Mouse (Mus musculus) lung, postnatal 25 days (tissue): Measurements from ENCODE around the gene Olfr56.
"Not testable (repeated sequence)": the region's sequence is repeated elsewhere in the genome, so short reads cannot be mapped to it uniquely, and the experiment has no call there.

Source experiments
- DNase-seq: peaks from one replicate; pipeline ENCODE4 v3.0.0; 2022; ENCODE audit warnings: low spot score

Olfr56 gene

DNA sequence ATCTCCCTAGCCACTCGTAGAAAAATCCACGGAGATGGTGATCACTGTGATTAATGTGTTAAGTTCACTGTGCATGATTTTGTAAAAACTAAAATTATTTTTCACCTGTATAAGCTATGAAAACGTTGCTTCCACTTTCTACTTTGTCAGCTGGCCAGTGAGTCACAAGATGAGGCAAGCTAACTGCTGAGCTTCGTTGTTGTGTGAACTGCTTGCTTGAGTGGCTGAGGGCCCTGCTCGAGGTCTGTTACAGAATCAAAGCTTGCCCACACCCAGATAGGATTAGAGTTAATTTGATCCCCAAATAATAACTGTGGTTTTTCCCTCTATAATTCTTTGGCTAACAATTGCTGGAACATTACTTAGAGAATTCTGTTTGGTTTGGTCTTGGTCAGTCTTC is 73.2 kb downstream of the Olfr56 start:
- not testable (repeated sequence) for DNase-seq

DNA sequence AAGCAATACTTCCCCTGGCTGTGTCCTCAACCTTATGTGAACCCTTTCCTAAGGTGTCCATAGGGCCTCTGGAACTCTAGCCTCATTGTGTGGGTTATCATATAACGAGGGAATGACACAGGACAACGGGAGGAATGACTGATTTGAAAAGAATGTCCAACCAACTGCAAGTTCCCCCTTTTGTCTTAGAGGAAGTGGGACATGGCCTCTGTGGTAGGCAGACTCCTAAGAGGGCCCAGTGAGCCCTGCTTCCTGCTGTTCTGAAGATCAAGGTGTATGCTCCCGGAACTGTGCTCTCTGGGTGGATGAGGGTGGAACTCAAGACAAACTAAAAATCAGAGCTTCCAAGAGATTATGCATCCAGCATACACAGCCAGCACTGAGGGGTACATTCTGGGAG is 81.4 kb downstream of the Olfr56 start:
- not testable (repeated sequence) for DNase-seq

DNA sequence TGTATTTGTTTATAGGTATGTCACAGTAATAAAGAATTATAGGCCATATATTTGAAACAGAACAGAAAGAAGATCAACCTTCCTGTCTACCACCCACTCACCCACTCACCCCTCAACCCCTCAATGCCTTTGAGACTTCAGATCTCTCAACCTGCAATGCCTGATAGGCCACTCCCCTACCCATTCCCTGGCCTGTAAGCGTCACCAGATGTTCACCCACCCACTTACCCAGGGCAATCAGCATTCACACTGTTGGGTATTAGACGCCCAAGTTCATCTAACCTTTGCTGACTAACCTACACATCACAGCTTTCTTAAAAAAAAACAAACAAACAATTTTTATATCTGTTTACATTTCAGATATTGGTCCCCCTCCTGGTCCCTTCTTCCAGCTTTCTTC is 83.2 kb downstream of the Olfr56 start:
- DNase-seq, result not testable (repeated sequence)

- DNase-seq, result peak; percentile 31
Measured at GRCm38 (mm10) chr11:49063713-49064469, 85.2 kb downstream of the Olfr56 start, which contains the start of gene Tgtp2. Gene Tgtp2, minus strand, starts transcription at chr11:49064206.

- no peak for DNase-seq
Measured at GRCm38 (mm10) chr11:49068358-49068757, 89.7 kb downstream of the Olfr56 start.

DNA sequence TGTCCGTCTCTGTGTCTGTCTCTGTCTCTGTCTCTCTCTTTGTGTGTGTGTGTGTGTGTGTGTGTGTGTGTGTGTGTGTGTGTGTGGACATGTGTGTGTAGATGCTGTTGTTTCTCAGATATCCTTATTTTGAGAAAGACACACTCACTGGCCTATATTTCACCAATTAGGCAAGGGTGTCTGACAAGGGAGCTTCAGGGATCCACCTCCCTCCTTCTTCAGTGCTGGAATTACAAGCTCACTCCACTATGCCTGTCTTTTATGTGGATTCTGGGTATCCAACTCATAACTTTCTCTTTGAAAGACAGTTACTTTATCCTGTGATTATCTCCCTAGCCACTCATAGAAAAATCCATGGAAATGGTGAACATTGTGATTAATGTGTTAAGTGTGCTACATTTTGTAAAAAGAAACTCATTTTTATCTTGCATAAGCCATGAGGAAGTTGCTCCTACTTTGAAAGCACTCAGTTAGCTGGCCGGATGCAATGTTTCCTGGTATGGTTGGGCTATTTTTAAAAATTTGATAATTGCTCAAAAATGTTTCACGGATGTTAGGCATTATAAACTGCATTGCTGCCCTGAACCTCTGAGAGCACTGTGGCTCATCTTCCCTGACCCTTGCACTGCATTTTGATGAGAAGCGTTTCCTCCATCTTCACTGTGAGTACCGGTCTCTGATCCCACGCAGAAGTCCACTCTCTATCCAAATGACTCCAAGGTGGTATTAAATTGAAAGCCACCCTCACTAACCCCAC is 97.5 kb downstream of the Olfr56 start, which contains the start of gene Ifi47:
Gene Ifi47 (plus strand): TSS at position 587 of the 757 bp plus-strand sequence.
- peak; percentile 63 for DNase-seq

DNA sequence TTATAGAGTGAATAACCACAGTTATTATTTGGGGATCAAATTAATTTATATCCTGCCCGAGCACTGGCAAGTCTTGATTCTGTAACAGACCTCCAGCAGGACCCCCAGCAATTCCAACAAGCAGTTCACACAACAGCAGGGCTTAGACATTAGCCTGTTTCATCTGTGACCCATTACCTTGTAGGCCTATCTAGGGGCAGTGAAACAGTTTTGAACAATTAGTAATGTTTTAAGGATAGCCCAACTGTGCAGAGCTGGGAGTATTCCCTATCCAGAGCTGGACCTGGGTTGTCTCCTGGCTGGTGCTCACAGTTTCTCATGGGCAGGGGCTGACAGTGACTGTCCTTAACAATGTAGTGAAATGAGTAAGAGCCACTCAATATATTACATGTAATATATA is 98.3 kb downstream of the Olfr56 start:
- DNase-seq, result no peak

DNA sequence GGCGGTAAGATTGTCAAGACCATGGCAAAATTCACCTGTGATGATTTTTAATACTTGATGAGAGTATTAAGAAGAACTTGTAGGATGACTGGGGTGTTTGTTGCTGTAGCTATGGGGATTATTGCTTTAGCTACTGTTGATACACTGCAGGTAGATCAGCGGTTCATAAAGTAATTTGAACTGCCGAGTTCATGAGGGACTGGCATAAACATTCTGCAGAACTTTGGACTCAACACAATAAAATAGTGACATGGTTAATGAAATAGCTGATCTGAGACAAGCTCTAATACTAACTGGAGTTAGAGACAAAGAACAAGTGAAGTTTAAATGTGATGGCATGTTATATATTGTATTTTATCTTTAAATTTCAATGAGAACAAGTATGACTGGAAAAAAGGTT is 100.0 kb downstream of the Olfr56 start:
- DNase-seq, result no peak

GRCm38 (mm10) chr11:49080636-49081035 is 101.9 kb downstream of the Olfr56 start:
- no peak for DNase-seq

- DNase-seq, result no peak
Measured at GRCm38 (mm10) chr11:49081356-49081755, 102.7 kb downstream of the Olfr56 start.

DNA sequence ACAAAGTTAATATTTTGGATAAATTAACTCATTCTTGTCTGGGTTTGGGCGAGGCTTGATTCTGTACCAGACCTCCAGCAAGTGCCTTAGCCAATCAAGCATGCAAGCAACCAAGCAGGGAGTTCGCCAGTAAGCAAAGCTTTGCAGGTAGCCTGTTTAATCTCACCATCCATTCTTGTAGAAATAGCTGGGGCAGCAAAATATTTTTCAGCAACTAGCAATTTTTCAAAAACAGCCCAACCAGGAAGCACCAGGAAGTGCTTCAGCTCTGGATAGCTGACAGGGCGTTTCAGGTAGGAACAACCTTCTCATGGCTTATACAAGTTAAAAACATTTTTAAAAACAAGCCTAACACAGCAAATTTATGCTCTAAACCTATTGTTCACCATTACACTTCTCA is 103.2 kb downstream of the Olfr56 start:
- DNase-seq, result no peak

DNA sequence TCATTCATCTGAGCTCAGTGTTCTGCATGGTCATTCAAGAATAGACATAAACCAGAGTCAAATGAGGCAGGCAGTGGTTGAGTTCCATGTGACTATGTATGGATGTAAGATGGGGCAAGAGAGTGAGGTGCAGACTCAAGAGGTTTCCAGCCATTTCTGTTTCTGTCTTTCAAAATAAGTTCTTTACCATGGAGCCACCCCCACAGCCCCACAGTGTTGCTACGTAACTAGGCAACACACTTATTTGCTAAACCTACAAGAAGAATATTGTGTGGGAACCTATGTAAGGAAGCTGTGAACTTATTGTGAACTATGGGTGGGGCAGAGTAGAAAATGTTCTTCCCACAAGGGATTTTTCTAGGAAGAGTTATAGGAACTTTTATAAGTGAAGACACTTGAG is 104.5 kb downstream of the Olfr56 start:
- DNase-seq, result peak; percentile 53

DNA sequence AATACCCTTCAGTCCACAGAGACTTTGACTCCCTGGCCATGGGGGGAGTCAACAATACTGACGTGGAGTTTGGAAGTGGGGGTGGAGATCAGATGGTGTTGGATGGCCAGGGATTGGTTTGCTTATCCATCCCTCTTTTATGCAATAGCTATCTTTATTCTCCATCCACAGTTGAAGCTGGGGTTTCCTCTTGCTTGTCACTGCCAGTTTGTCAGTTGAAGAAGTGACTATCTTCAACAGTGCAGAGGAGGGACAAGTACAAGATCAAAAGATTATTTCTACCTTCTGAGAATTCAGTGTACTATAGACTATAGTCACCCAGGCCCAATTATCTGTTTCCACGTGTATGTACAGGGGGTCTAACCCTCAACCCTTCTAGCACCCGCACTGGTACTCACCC is 105.1 kb downstream of the Olfr56 start:
- DNase-seq, result no peak

DNA sequence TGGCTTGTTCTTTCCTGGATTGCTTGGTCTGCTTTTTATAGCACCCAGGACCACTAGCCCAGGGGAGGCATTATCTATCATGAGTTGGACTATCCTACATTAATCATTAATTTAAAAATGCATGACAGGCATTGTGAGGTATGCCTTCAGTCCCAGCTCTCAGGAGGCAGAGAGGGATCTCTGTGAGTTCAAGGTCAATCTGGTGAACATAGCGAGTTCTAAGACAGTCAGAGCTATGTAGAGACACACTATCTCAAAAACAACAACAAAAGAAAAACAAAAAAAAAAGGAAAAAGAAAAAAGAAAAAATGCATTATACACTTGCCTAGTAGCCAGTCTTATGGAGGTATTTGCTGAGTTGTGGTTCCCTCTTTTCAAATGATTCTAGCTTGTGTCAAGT is 105.7 kb downstream of the Olfr56 start:
- DNase-seq, result no peak

DNA sequence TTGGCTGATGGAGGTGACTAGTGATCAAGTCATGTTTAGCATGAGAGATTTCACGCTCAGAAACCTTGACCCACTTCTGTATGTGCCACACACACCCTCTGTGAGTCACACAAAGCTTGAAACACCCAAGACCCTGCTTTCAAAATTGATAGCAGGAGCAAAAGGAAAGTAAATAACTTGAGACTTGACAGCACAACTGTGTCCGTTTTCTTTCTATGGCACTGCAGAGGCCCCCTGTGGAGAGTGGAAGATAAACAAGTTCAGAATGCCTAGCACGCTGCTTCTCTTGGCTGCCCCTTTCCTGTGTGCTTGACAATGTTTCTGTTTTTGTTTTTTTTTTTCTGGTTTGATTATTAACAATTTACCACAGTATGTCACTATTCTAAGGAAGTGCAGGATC is 106.2 kb downstream of the Olfr56 start:
- peak; percentile 46 for DNase-seq

- no peak for DNase-seq
Measured at GRCm38 (mm10) chr11:49086858-49087361, 108.2 kb downstream of the Olfr56 start.

DNA sequence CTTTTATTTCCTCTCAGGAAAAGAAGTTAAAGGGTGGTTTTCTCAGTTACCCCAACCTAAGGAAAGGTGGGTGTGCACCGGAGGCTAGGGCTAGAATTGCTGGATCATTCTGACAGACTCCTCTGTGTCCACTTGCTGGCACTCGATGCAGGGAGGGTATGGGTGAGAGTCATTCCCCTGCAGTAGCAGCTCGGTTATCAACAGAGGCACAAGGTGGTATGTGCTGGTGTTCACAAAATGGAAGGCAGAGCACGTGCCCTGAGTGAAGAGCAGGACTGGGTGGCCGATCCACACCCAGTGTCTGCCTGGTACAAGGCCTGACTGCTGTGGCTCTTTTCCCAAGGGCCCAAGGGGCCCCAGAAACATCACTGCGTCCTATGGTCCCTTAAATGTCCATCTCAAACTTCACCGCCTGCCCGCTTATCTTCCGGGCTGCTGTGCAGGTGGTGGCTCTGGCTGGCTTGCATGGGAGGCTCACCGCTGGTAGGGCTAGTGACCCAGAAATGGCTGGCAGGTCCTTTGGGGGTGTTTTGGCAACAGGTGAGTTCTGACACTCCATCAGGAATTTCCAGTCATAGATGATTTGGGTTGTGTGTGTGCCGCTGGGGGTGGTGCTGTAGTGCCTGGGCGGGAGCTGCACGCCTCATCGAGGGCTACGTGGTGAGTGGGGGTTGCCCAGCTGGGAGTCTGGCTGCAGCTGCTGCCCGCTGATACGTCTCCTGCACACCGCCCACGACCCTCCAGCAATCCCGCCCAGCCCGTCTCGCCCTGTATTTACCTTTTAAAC is 109.3 kb downstream of the Olfr56 start:
- no peak for DNase-seq

DNA sequence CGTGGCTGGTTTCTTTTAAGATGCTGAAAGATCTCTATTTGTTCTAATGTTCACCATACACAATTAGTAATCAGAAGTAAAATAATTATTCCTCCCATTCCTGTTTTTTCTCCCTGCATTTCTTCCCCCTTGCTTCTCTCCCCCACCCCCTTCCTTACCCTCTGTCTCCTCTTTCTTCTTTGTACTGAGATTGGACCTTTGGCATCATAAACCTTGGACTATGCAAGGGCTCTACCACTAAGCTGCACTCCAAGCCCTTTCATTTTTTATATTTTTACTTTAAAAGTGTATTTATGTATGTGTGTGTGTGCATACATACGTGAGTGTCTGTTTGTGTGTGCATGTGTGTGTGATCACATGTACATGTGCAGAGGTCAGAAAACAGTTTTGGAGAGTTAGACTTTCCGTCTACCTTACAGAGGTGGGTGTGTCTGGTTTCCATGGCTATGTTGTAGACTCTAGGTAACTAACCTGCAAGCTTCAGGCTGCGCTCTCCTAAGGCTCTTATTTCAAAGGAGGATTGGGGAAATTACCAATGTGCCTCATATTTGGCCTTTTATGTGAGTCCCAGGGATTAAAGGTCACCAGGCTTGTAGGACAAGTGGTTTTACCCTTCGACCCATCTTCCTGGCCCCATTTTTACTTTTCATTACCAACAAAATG is 110.4 kb downstream of the Olfr56 start:
- no peak for DNase-seq

- DNase-seq, result no peak
Measured at GRCm38 (mm10) chr11:49089735-49090507, 111.2 kb downstream of the Olfr56 start.

- no peak for DNase-seq
Measured at GRCm38 (mm10) chr11:49090551-49090950, 111.9 kb downstream of the Olfr56 start.

DNA sequence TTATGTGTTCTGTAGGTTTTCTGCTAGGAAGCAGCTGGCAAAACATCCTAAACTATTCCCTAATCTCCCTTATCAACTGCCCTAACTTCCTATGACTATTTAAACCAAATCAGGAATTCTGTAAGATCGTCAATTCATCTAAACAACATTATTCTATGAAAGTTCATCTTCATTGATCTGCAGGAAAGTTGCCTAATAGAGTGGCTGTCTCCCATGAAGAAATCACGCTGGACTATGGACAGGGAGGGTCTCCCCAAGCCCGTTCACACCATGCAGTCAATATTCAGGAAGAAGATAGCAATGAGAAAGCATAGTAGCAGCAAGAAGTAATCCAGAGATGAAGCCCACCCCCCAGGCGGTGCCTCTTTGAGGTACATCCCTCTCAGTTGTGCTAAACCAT is 112.5 kb downstream of the Olfr56 start:
- no peak for DNase-seq
